Mouse (Mus musculus) intestine, embryonic 14.5 days (tissue): ENCODE data around the gene Ubap2. TPM values are rescaled to one million over a fixed set of nuclear protein-coding genes. Genes with fewer than 3 reads are reported as not detected.
A peak's percentile ranks its signal among the peaks of the same experiment; 100 is the strongest.

Experiments
- ATAC-seq: fragments of 200-750 bp; cut with Nextera tagmentation; replicated peaks from 2 replicates; pipeline ENCODE4 v1.8.0; 2017; ENCODE audit warnings: low read depth, moderate number of reproducible peaks, moderate TSS enrichment, moderate library complexity; ENCODE audit not compliant: low FRiP score, low TSS enrichment
- DNase-seq: peaks from one replicate; pipeline ENCODE4 v3.0.0-alpha.2; 2018; ENCODE audit warnings: low spot score
- H3K27ac ChIP-seq: fragments of 300-500 bp; sonication (generic); 2 replicates; pipeline ENCODE4 v1.5.1; 2014; ENCODE audit warnings: low read depth, mild to moderate bottlenecking, control low read depth
- H3K27me3 ChIP-seq: fragments of 300-500 bp; sonication (generic); replicated peaks from 2 replicates; pipeline ENCODE4 v1.6.1; 2014; ENCODE audit warnings: low read length, control low read depth; ENCODE audit not compliant: control insufficient read depth, insufficient read depth
- H3K36me3 ChIP-seq: fragments of 300-500 bp; sonication (generic); 2 replicates; pipeline ENCODE4 v1.6.1; 2014; ENCODE audit warnings: low read length, control low read depth; ENCODE audit not compliant: control insufficient read depth, insufficient read depth
- H3K4me1 ChIP-seq: fragments of 300-500 bp; sonication (generic); replicated peaks from 2 replicates; pipeline ENCODE4 v1.6.1; 2014; ENCODE audit warnings: low read length, control low read depth, mixed read lengths; ENCODE audit not compliant: control insufficient read depth, insufficient read depth
- H3K4me2 ChIP-seq: fragments of 300-500 bp; sonication (generic); 2 replicates; pipeline ENCODE4 v1.6.1; 2014; ENCODE audit warnings: low read length
- H3K4me3 ChIP-seq: fragments of 300-500 bp; sonication (generic); 2 replicates; pipeline ENCODE4 v1.5.1; 2014; ENCODE audit warnings: low read depth, low read length, control low read depth, mixed read lengths
- H3K9ac ChIP-seq: fragments of 300-500 bp; sonication (generic); 2 replicates; pipeline ENCODE4 v1.6.1; 2014; ENCODE audit warnings: mild to moderate bottlenecking, low read length
- H3K9me3 ChIP-seq: fragments of 300-500 bp; sonication (generic); 2 replicates; pipeline ENCODE4 v1.6.1; 2016; ENCODE audit warnings: low read length, control low read depth; ENCODE audit not compliant: control insufficient read depth
- WGBS: fragments of 180-500 bp; shearing (Covaris S2); extraction: QIAGEN DNeasy Blood & Tissue Kit; methylation state at CpG from one replicate; pipeline ENCODE4 v1.1.7; 2014; 5-methylcytosine and 5-hydroxymethylcytosine counted together
- polyA plus RNA-seq: library from polyadenylated mRNA; unstranded; fragments of >200 nt; fragmentation: Nextera tagmentation; extraction: Ambion mirVana; gene quantifications from 2 replicates; pipeline ENCODE4 v1.2.1, GENCODE M21; 2014

Gene Ubap2
- polyA plus RNA-seq, 1 experiment from 2014 or later: 55.1 TPM

GRCm38 (mm10) chr4:41165693-41166475 is 109.1 kb downstream of the Ubap2 start:
- H3K27me3 ChIP-seq: no peaks in the 10 kb centered on the region
- no peak overlapping the region for H3K4me2 ChIP-seq
- peak overlapping the region; percentile 33; the same call in 1 of the 2 replicates for H3K27ac ChIP-seq
- no peak overlapping the region for H3K9ac ChIP-seq
- no peaks in the 10 kb centered on the region for H3K9me3 ChIP-seq
- no peak overlapping the region for H3K4me3 ChIP-seq
- no peak for ATAC-seq
- WGBS: 67% methylated on average over 6 of the region's 6 CpGs
- no peaks in the 10 kb centered on the region; the same call in 1 of the 2 replicates for H3K4me1 ChIP-seq
- DNase-seq: peak; percentile 90
- peaks cover 13% of the 10 kb centered on the region for H3K36me3 ChIP-seq

GRCm38 (mm10) chr4:41164974-41165373 is 110.0 kb downstream of the Ubap2 start:
- Histone ChIP-seq H3K9ac (no peak overlapping the region), H3K27ac (no peak overlapping the region; the same call in 1 of the 2 replicates), H3K4me2 (no peak overlapping the region), H3K27me3 (no peaks in the 10 kb centered on the region), H3K4me1 (no peaks in the 10 kb centered on the region; the same call in 1 of the 2 replicates), H3K4me3 (no peak overlapping the region), H3K9me3 (no peaks in the 10 kb centered on the region), H3K36me3 (peaks cover 11% of the 10 kb centered on the region)
- 30% methylated on average over 2 of the region's 2 CpGs for WGBS
- ATAC-seq (no peak), DNase-seq (no peak)

GRCm38 (mm10) chr4:41161232-41161631 is 113.7 kb downstream of the Ubap2 start:
- Histone ChIP-seq H3K27me3 (no peaks in the 10 kb centered on the region), H3K9me3 (no peaks in the 10 kb centered on the region), H3K36me3 (no peaks in the 10 kb centered on the region), H3K9ac (no peak overlapping the region), H3K4me3 (no peak overlapping the region), H3K4me1 (no peaks in the 10 kb centered on the region; the same call in 1 of the 2 replicates), H3K27ac (no peak overlapping the region), H3K4me2 (no peak overlapping the region)
- ATAC-seq: no peak
- no peak for DNase-seq
- WGBS: 98% methylated on average over 3 of the region's 3 CpGs

- Histone ChIP-seq H3K4me3 (no peak overlapping the region), H3K27me3 (no peaks in the 10 kb centered on the region), H3K9ac (no peak overlapping the region), H3K4me1 (no peaks in the 10 kb centered on the region), H3K36me3 (no peaks in the 10 kb centered on the region), H3K4me2 (no peak overlapping the region), H3K27ac (no peak overlapping the region), H3K9me3 (no peaks in the 10 kb centered on the region)
- ATAC-seq (no peak), DNase-seq (no peak)
- WGBS: 100% methylated on average over 1 of the region's 1 CpGs
Observed at GRCm38 (mm10) chr4:41158251-41158650, 116.7 kb downstream of the Ubap2 start.

GRCm38 (mm10) chr4:41156961-41157360 is 118.0 kb downstream of the Ubap2 start:
- 88% methylated on average over 9 of the region's 9 CpGs for WGBS
- Histone ChIP-seq H3K27me3 (no peaks in the 10 kb centered on the region), H3K4me2 (no peak overlapping the region), H3K4me1 (0 out of 2 replicates have a peak, but pooled peaks cover 3% of the 10 kb centered on the region), H3K9ac (no peak overlapping the region), H3K36me3 (no peaks in the 10 kb centered on the region), H3K4me3 (no peak overlapping the region), H3K9me3 (no peaks in the 10 kb centered on the region), H3K27ac (no peak overlapping the region)
- ATAC-seq: no peak
- DNase-seq: no peak

GRCm38 (mm10) chr4:41153146-41153545 is 121.8 kb downstream of the Ubap2 start:
- no peak overlapping the region for H3K4me2 ChIP-seq
- no peak overlapping the region for H3K9ac ChIP-seq
- no peaks in the 10 kb centered on the region; the same call in 1 of the 2 replicates for H3K36me3 ChIP-seq
- H3K9me3 ChIP-seq: no peaks in the 10 kb centered on the region
- ATAC-seq: no peak
- WGBS: 81% methylated on average over 3 of the region's 3 CpGs
- no peak overlapping the region for H3K27ac ChIP-seq
- H3K27me3 ChIP-seq: no peaks in the 10 kb centered on the region
- 0 out of 2 replicates have a peak, but pooled peaks cover 3% of the 10 kb centered on the region for H3K4me1 ChIP-seq
- no peak for DNase-seq
- no peak overlapping the region for H3K4me3 ChIP-seq

GRCm38 (mm10) chr4:41151186-41151585 is 123.8 kb downstream of the Ubap2 start:
- 90% methylated on average over 7 of the region's 7 CpGs for WGBS
- 0 out of 2 replicates have a peak, but pooled peaks cover 3% of the 10 kb centered on the region for H3K4me1 ChIP-seq

GRCm38 (mm10) chr4:41149891-41150290 is 125.1 kb downstream of the Ubap2 start:
- Histone ChIP-seq H3K27ac (no peak overlapping the region), H3K4me3 (no peak overlapping the region), H3K4me1 (0 out of 2 replicates have a peak, but pooled peaks cover 3% of the 10 kb centered on the region), H3K27me3 (no peaks in the 10 kb centered on the region), H3K9me3 (no peaks in the 10 kb centered on the region), H3K4me2 (no peak overlapping the region), H3K36me3 (no peaks in the 10 kb centered on the region; the same call in 1 of the 2 replicates), H3K9ac (no peak overlapping the region)
- WGBS: 83% methylated on average over 3 of the region's 3 CpGs
- DNase-seq (no peak), ATAC-seq (no peak)

More at GRCm38 (mm10) chr4:41151186-41151585, 123.8 kb downstream of the Ubap2 start:
- DNase-seq: no peak
- Histone ChIP-seq H3K4me3 (no peak overlapping the region), H3K9ac (no peak overlapping the region), H3K27me3 (no peaks in the 10 kb centered on the region), H3K36me3 (no peaks in the 10 kb centered on the region; the same call in 1 of the 2 replicates), H3K27ac (no peak overlapping the region), H3K4me2 (no peak overlapping the region), H3K9me3 (no peaks in the 10 kb centered on the region)
- ATAC-seq: no peak
